Mouse (Mus musculus) stomach, adult 2 months (tissue): Measurements from ENCODE around the gene Alox12. TPM values are rescaled to one million over a fixed set of nuclear protein-coding genes. Genes with fewer than 3 reads are reported as not detected.

Experiments
- polyA plus RNA-seq: library from polyadenylated mRNA; depleted of rRNA; stranded (reverse); fragments of >200 nt; gene quantifications from 2 replicates; pipeline ENCODE4 v1.2.3, GENCODE M21; 2012; rRNA removed

Alox12 gene
- 3.8 and 5.6 TPM in 2 replicates for polyA plus RNA-seq

GRCm38 (mm10) chr11:70254931-70255531 is at the start of gene Alox12:
Alox12 (minus strand) TSS chr11:70255353.

GRCm38 (mm10) chr11:70239541-70240279 is 15.4 kb downstream of the Alox12 start, which contains the start of the genes Gm21988 and Rnasek:
Gm21988 (minus strand) TSS chr11:70239830.
Rnasek (minus strand) TSS chr11:70239842.

GRCm38 (mm10) chr11:70237457-70238167 is 17.5 kb downstream of the Alox12 start, which contains the start of gene 0610010K14Rik:
0610010K14Rik (minus strand) TSS chr11:70237914.

GRCm38 (mm10) chr11:70229260-70230010 is 25.7 kb downstream of the Alox12 start, which contains the start of gene Bcl6b:
Bcl6b (minus strand) TSS chr11:70229798.

GRCm38 (mm10) chr11:70220731-70221602 is 34.2 kb downstream of the Alox12 start, which contains the start of gene Slc16a13:
Slc16a13 (minus strand) TSS chr11:70221064.

GRCm38 (mm10) chr11:70212423-70212822 is 42.7 kb downstream of the Alox12 start, which contains the start of gene Slc16a11:
Slc16a11 (plus strand) TSS chr11:70212752.

Other genes starting within 250 kb of the Alox12 start
- gene Acadvl, start 239.9 kb downstream of the Alox12 start, polyA plus RNA-seq = 53.2 and 55.7 TPM in 2 replicates
- gene Dlg4, start 238.4 kb downstream of the Alox12 start, polyA plus RNA-seq = 5.7 and 6.6 TPM in 2 replicates
- gene Asgr1, start 201.3 kb downstream of the Alox12 start, polyA plus RNA-seq = 0.32 TPM in 1 of 2 replicates, not detected in the other
- 0.20 and 0.28 TPM in 2 replicates for gene Asgr2, start 162.7 kb downstream of the Alox12 start, polyA plus RNA-seq
- gene Mgl2, start 125.0 kb downstream of the Alox12 start, polyA plus RNA-seq = 1.7 TPM in 2 replicates
- gene Clec10a, start 99.2 kb downstream of the Alox12 start, polyA plus RNA-seq = 1.6 and 2.4 TPM in 2 replicates
- 36.1 and 38.9 TPM in 2 replicates for gene Slc16a11, start 42.6 kb downstream of the Alox12 start, polyA plus RNA-seq
- 3.0 and 3.9 TPM in 2 replicates for gene Slc16a13, start 34.3 kb downstream of the Alox12 start, polyA plus RNA-seq
- gene Bcl6b, start 25.6 kb downstream of the Alox12 start, polyA plus RNA-seq = 1.9 and 2.1 TPM in 2 replicates
- gene 0610010K14Rik, start 17.4 kb downstream of the Alox12 start, polyA plus RNA-seq = 20.2 and 24.1 TPM in 2 replicates
- gene Gm21988, start 15.5 kb downstream of the Alox12 start, polyA plus RNA-seq = 4.3 and 5.2 TPM in 2 replicates
- gene Rnasek, start 15.5 kb downstream of the Alox12 start, polyA plus RNA-seq = 128 and 152 TPM in 2 replicates
- gene Alox12e, start 67.3 kb upstream of the Alox12 start, polyA plus RNA-seq = 0.29 and 0.41 TPM in 2 replicates
- 3.4 and 10.5 TPM in 2 replicates for gene Alox15, start 96.7 kb upstream of the Alox12 start, polyA plus RNA-seq
- 9.3 and 10.3 TPM in 2 replicates for gene Pelp1, start 154.7 kb upstream of the Alox12 start, polyA plus RNA-seq
- gene Arrb2, start 177.3 kb upstream of the Alox12 start, polyA plus RNA-seq = 16.9 and 23.4 TPM in 2 replicates
- gene Med11, start 196.6 kb upstream of the Alox12 start, polyA plus RNA-seq = 6.9 and 7.9 TPM in 2 replicates
- 2.3 TPM in 2 replicates for gene Zmynd15, start 204.1 kb upstream of the Alox12 start, polyA plus RNA-seq
- gene Cxcl16, start 204.6 kb upstream of the Alox12 start, polyA plus RNA-seq = 14.1 and 16.5 TPM in 2 replicates
- gene Tm4sf5, start 249.9 kb upstream of the Alox12 start, polyA plus RNA-seq = 9.1 and 10.4 TPM in 2 replicates